Mouse (Mus musculus) kidney, adult 2 months (tissue): Measurements from ENCODE around the gene Tmprss6.

Experiments used
- CTCF ChIP-seq: fragments of 200-500 bp; conservative IDR thresholded peaks from 2 replicates; pipeline ENCODE4 v1.5.1; 2011; ENCODE audit warnings: low read depth, mild to moderate bottlenecking, control low read depth, low read length, moderate library complexity, mixed read lengths; ENCODE audit not compliant: insufficient read depth, insufficient read length
- POLR2A ChIP-seq: fragments of 200-500 bp; IDR thresholded peaks from one replicate; pipeline ENCODE4 v1.6.1; 2011; ENCODE audit warnings: low read depth, low read length, control low read depth

GRCm38 (mm10) chr15:78420395-78420794 lies 48.0 kb downstream of the Tmprss6 start:
- TF ChIP-seq CTCF (no peak), POLR2A (no peak)
